Mouse (Mus musculus) kidney, adult 11 months (tissue): ENCODE measurements around the gene Mtf2.
"Not testable (repeated sequence)": the region's sequence is repeated elsewhere in the genome, so short reads cannot be mapped to it uniquely, and the experiment has no call there.

Source experiments
- DNase-seq: peaks from one replicate; pipeline ENCODE4 v3.0.0; 2022

The Mtf2 gene

GRCm38 (mm10) chr5:108085440-108085839, 20.0 kb downstream of the Mtf2 start:
- no peak for DNase-seq

DNA sequence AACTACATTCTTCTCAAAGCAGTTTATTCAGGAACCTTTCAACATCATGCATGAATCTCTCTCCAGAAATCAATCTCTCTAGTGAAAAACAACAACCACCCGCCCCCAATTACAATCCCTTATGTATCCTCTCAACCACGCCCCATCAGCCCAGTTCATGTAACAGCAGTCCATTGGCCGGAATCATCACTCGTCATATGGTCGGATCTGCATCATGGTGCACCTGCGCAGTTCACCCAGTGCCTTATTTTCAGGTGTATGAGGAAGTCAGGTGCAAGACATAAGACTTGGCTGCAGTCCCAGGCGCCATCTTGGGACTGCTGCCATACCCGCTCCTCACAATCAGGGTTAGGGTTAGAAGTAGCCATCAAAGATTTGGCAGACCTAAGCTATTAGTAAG, 27.3 kb downstream of the Mtf2 start:
- not testable (repeated sequence) for DNase-seq

DNA sequence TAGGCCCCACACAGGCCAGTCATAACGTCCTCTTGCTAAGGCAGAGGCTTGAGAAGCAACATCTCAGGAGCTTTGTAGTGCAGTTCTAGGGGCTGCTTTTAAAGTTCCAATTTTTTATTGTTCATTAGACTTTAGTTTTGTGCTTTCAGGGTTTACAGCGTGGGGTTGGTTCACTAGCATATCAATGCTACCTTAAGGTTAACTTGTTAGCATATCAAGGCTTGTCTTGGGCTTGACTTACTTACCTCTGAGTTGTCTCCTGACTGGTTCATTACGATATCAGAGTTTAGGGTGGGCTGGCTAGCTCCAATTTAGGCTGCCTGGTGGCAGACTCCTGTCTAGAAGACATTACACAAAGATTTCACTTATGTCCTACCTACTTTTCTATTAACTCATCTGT, 32.2 kb downstream of the Mtf2 start:
- DNase-seq, result no peak

- DNase-seq, result no peak
Measured at GRCm38 (mm10) chr5:108100196-108100595, 34.7 kb downstream of the Mtf2 start.

DNA sequence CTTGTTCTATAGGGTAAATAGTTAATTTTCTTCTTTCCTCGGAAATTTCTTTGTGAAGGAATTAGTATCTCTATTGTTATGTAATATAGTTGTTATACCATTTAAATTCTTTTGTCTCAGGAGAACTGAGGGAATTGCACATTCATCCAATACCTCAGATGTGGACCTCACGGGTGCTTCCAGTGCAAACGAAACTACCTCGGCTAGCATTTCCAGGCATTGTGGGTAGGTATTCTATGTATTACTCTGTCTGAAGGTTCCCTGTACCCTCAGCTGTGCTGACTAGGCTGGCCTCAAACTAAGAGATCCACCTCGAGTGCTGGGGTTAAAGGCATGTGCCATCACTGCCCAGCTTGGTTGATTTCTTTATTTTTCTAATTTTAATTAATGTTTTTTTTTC, 38.8 kb downstream of the Mtf2 start:
- DNase-seq, result no peak

GRCm38 (mm10) chr5:108109346-108109745, 43.9 kb downstream of the Mtf2 start:
- no peak for DNase-seq

- no peak for DNase-seq
Measured at GRCm38 (mm10) chr5:108117693-108118092, 52.2 kb downstream of the Mtf2 start.

DNA sequence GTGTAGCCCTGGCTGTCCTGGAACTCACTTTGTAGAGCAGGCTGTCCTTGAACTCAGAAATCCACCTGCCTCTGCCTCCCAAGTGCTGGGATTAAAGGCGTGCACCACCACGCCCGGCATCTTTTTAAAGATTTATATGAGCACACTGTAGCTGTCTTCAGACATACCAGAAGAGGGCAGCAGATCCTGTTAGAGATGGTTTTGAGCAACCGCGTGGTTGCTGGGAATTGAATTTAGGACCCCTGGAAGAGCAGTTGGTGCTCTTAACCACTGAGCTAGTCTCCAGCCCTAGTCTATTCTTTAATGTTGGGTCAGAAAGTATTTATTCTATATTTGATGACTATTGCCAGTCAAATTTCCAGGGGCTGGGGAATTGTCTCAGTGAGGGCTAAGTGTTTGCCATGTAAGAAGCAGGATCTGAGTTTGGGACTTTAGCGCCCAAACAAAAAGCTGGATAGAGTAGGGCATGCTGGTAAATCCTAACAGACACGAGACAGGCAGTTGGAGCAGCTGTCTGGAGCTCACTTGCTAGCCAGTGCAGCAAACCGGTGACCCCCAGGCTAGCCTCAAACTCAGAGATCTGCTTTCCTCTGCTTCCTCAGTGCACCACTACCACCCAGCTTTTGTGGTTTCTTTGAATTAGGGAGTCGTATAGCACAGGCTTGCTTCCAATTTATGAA, 54.9 kb downstream of the Mtf2 start:
- DNase-seq, result no peak

GRCm38 (mm10) chr5:108131849-108132440, 66.5 kb downstream of the Mtf2 start:
- no peak for DNase-seq

- DNase-seq, result peak; percentile 97
Measured at GRCm38 (mm10) chr5:108132441-108133243, 67.2 kb downstream of the Mtf2 start, which contains the start of the genes Tmed5 and Ccdc18. Gene Tmed5, minus strand, starts transcription at chr5:108132620. Gene Ccdc18, plus strand, starts transcription at chr5:108132875.

GRCm38 (mm10) chr5:108152592-108152991, 87.1 kb downstream of the Mtf2 start:
- no peak for DNase-seq
